ENCODE assay signal across 15 mouse cellular contexts in genomic region chr2:174067793-174068419, GRCm38 (mm10).
"Had no signal": no experiment of that assay in that cellular context is flagged by ENCODE, and none has a peak within 500 bp of the region (broad histone marks: within the 10 kb centered on the region; RNA-seq: fewer than 3 reads in every experiment).

No protein-coding gene starts in this region.

- ATAC-seq: intestine, embryonic 15.5 days had no signal

- H3K27me3 ChIP-seq: intestine, embryonic 15.5 days; limb, embryonic 15.5 days; neural tube, embryonic 12.5 days had no signal

- DNase-seq: kidney, adult 2 months; kidney, postnatal 25 days; layer of hippocampus, postnatal 36 days; lung, adult 18-20 months; lung, postnatal 10 days; lung, postnatal 4 days; midbrain, embryonic 14.5 days; right cerebral cortex, postnatal 4 days; spleen, adult 18-20 months; thymus, postnatal 4 days had no signal

- H3K4me1 ChIP-seq: neural tube, embryonic 12.5 days had no signal

- H3K36me3 ChIP-seq: intestine, embryonic 15.5 days; limb, embryonic 15.5 days; midbrain, embryonic 10.5 days; neural tube, embryonic 12.5 days had no signal

- H3K9me3 ChIP-seq: intestine, embryonic 15.5 days; limb, embryonic 15.5 days; midbrain, embryonic 10.5 days; neural tube, embryonic 12.5 days had no signal

- H3K4me2 ChIP-seq: intestine, embryonic 15.5 days; limb, embryonic 15.5 days; neural tube, embryonic 12.5 days had no signal

- H3K27ac ChIP-seq: intestine, embryonic 15.5 days; limb, embryonic 15.5 days; liver, embryonic 14.5 days; midbrain, embryonic 10.5 days; neural tube, embryonic 12.5 days had no signal

- H3K4me3 ChIP-seq: intestine, embryonic 15.5 days; limb, embryonic 15.5 days; midbrain, embryonic 10.5 days; neural tube, embryonic 12.5 days had no signal

- H3K9ac ChIP-seq: intestine, embryonic 15.5 days; limb, embryonic 15.5 days; liver, embryonic 14.5 days; neural tube, embryonic 12.5 days had no signal
